Mouse (Mus musculus) hematopoietic stem cell, adult 5-6 weeks (primary cell): ENCODE measurements around the gene Gnai2. TPM values are rescaled to one million over a fixed set of nuclear protein-coding genes. Genes with fewer than 3 reads are reported as not detected.

Experiments
- ATAC-seq, 2 experiments: fragments of 125-278 bp in 1 of 2; replicated peaks in 1 of 2; 2 replicates each; pipeline ENCODE4 v1.8.0; 2016 to 2017; ENCODE audit warnings: inconsistent platforms in 2 of 2, mild to moderate bottlenecking in 2 of 2, moderate number of reproducible peaks in 2 of 2, low read depth in 1 of 2, moderate TSS enrichment in 1 of 2; ENCODE audit not compliant: low FRiP score in 2 of 2, poor library complexity in 2 of 2, severe bottlenecking in 2 of 2, insufficient read depth in 1 of 2, low TSS enrichment in 1 of 2
- total RNA-seq: library from RNA; stranded (forward); fragments of 172-1452, 232-1000 nt; gene quantifications from 2 replicates; pipeline ENCODE4 v1.2.3, GENCODE M21; 2017

Gnai2 gene
- total RNA-seq, 1 experiment from 2014 or later = 415 TPM

DNA sequence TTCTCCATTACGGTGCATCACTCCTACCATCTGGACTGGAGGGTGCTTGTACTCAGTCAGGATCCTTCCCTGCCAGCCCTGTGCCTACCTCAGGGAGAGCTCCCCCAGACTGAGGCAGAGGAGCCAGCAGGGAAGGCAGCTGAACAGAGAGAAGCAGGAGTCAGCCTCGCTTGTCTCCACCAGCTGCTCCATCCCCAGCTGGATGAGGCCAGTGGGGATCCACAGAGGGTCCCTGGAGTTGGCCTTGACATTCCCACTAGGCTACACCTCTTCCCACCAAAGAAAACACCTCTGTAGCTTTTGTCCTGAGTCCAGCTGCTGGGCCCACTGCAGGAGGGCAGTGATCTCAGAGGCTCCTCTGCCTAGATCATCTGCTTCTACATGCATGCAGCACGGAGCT lies 10.2 kb downstream of the Gnai2 start:
- no peak for ATAC-seq

DNA sequence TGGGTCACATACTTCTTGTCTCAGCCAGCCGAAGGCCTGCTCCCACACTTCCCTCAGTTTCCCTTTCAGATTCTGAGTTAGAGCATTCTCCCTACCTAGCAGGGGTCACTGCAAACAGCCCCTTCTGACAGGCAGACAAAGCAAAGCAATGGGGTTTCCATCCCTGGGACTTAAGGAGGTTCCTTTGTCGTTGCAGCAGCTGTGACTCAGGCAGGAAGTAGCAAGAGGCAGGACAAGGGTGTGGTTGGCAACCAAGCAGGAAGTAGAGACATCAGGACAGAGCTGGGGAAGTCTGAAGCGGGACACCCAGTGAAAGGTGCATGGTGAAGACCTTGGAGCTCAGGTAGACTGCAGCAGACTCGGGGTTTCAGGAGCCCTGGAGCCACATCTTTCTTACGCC lies 10.6 kb downstream of the Gnai2 start:
- peak; percentile 44 to 54; a peak in 3 of 4 replicates for ATAC-seq

DNA sequence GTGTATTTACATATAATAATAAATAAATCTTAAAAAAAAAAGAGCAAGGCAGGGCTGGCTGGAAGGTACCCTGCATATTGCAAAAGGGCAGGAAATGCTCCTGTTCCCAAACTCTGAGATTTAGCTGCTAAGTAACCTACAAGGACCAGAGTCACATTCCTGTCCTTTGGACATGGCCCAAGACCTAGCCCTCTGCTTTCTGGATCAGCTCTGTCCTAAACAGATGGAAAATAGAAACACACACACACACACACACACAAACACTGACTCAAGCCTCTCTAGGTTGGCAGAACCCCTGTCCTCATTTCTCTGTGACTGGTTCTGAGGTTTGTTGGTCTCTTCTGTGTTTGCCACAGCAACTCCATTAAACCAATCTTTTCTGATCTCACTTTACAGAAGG lies 14.2 kb downstream of the Gnai2 start:
- ATAC-seq = no peak

DNA sequence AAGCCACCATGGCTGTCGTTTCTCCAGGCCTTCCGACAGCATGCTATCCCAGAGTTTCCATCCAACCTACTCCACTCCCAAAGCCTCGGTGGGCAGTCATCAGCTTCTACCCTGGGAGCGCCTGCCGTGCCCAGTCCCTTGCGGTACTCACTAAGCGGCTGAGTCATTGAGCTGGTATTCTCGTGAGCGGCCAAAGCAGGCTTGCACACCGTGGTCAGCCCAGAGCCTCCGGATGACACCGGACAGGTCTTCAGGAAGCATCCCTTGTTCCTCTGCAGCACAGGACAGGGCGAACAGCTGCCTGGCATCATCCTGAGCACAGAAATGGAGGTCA lies 15.7 kb downstream of the Gnai2 start:
- ATAC-seq = no peak

DNA sequence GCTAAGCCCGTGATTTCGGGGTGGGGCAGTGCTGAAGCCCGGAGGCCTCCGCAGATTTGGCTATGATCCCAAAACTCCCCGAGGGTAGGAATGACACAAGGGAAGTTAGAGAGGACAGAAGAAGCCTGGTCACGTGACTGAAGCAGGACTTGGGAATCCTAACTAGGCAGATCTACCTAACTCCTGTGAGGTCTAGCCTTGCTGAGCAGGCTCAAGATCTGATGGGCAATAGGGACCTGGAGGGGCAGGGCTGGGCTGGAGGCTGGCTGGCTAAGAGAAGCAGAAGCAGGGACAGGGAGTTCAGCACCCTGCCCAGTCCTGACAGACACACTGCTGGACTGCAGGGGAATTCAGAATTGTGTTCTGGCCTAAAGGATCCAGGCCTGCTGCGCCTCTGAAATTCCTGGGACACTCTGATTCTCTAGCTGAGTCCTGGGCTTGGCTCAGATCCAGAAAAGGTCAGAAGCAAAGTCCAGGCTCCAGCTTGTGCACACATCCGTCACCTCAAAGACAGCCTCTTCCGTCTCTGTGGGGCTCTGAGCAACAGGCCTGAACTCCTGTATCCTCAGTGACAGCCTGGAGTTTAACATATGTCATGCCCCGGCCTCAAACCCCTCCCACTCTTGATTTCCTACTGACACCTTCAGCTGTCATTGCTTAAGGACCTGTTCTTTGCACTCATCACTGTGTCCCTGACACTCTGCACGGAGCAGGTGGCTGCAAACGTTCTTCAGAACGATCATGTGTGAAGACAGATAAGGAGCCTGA lies 16.2 kb downstream of the Gnai2 start:
- ATAC-seq = no peak

DNA sequence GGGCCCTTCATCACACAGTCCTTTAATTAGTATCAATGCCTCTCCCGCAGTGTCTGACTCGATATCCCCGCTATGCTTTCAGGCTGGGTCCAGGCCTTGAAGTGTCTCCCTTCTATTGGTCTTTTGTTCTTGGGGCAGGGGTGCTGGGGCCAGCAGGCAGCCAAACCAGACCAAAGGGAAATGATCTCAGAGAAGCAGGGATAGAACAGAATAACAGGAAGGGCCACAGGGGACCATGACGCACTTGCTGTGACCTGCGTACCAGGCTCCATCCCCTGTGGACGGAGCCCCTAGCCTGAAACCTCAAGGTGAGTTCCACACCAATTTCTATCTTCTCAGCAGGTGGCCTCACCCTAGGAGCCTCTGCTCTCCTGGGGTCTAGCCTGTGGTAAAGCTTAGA lies 17.1 kb downstream of the Gnai2 start:
- no peak for ATAC-seq

DNA sequence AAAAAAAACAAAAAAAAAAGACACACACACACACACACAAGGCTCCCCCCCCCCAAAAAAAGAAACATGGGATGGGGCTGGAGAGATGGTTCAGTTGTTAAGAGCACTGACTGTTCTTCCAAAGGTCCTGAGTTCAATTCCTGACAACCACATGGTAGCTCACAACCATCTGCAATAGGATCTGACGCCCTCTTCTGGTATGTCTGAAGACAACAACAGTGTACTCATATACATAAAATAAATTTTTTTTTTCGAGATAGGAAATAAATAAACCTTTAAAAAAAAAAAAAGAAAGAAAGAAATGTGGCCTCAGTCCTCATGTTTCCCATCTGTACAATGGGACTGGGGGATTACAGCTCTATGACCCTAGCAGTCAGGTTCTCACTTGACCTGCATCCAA lies 17.7 kb downstream of the Gnai2 start:
- ATAC-seq = no peak

DNA sequence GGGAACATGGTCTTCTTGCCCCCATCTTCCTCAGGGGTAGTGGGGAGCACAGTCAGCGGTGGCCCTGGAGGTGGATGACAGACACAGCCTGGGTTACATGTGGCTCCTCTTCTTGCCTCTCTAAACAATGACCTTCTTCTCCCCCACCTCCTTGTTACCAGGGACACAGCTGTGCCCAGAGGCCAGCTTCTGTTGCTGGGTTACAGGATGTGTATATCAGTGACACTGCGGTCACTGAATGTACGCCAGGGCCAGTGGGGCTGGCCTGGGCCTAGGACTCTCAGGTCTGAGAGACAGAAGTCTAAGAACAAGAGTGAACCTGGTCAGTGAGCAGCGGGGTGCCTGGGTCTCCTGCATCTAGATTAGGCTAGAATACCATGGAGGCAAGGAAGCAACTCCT lies 20.1 kb downstream of the Gnai2 start:
- ATAC-seq = no peak

DNA sequence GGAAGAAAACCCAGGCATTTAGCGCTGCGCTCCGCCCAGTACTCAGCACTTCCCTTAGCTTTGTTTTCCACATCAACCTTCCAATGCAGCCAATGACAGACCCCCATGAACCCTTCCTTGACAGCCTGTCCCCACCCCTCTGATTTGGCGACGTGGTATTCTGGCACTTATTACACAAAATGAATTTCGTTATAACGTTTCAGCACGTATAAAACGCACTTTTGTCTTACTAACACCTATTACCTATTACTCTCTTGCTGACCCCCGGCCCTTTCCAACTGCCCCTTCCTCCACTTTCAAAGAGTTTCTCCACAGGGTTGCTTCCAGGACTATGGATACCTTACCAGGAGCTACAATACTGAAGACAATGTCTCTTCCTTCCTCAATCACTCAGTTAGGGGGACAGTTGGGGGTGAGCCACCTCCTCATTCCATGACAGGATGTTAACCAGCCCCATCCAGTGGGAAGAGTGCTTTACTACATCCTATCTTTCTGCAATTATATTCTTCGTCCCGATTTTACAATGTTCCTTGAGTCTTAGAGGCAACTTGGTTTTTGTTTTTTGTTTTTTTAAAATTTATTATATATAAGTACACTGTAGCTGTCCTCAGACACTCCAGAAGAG lies 22.1 kb downstream of the Gnai2 start:
- ATAC-seq = no peak

DNA sequence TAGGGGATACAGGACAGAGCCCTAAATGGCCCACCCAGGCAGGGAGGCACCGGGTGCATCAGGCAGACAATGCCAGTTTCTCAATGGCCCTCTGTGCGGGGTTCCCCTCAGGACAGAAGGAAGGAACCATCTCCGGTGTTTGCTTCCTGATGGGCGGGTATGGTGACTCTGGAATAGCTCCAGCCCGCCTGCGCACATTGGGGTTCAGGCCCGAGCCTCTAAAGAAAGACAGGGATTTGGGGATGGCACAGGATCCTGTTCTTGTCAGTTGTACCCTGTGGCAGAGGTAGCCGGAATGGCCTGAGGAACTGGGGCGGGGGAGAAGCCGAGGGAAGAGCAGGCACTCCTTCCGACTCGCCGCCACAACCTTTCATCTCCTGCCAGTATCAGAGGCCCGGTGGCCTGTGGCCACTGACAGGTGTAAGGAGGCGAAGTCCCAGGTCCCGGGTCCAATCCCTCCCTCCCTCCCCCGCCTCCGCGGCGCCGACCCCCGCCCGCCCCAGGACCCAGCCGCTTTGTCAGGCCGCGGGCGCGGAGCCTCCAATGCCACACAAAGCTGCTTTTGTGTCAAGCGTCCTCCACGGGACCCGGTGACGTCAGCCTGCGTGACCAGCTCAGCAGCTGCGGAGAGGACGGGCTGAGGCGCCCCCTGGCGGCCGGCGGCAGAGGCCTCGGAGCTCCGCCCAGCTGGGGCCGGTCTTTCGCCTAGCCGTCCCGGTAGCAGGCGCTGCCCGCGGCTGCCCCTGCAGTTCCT lies 22.8 kb downstream of the Gnai2 start:
- ATAC-seq = peak; percentile 85 to 92

DNA sequence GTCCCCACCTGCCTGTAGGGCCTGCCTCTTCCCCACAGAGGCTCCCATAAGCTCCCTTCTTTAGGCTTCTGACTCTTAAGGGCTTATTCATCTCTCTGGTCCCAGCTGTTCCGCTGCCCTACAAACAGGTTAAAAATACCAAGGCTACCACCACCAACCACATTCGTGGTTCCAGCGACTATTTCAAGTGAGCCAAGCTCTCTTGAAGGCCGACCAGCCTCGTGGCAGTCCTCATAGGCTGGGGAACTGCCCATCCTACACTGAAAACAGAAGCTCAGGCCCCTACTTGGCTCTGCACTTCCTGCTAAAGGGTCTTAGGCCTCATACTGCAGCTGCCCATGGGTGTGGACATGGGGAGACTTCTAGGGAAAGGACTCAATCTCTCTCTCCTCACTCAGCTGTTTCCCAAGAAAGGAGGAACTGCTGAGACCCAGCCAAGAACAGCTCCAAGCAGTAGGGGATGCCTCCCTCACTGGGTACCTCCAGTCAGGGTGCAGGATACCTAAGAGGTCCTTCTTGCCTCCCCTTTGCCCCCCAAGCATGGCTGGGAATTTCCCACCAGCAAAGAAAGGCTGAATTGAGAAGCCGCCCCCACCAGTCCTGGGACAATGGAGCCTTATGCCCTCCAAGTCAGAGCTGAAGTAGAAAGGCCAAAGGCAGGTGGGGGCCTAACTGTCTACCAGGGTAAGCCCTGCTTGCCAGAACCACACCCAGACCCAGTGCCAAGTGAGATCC lies 23.5 kb downstream of the Gnai2 start:
- ATAC-seq = 0 out of 4 replicates have a peak, but pooled peaks have one; percentile 6 to 14

DNA sequence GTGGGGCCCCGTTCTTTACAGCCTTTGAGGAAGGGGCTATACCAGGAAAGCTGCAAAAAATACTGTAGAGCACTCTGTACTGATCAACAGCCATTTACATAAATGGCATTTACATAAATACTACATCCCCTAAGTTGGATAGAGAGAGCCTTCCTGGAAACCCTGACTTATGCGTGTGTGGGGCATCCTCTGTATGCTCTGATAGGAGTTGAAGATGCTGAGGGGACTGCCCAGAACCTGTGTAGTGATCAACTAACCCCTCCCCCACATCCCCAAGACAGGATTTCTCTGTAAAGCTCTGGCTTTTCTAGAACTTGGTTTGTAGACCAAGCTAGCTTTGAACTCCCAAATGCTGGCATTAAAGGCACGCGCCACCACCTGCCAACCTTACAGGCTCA lies 25.7 kb downstream of the Gnai2 start:
- ATAC-seq = no peak

DNA sequence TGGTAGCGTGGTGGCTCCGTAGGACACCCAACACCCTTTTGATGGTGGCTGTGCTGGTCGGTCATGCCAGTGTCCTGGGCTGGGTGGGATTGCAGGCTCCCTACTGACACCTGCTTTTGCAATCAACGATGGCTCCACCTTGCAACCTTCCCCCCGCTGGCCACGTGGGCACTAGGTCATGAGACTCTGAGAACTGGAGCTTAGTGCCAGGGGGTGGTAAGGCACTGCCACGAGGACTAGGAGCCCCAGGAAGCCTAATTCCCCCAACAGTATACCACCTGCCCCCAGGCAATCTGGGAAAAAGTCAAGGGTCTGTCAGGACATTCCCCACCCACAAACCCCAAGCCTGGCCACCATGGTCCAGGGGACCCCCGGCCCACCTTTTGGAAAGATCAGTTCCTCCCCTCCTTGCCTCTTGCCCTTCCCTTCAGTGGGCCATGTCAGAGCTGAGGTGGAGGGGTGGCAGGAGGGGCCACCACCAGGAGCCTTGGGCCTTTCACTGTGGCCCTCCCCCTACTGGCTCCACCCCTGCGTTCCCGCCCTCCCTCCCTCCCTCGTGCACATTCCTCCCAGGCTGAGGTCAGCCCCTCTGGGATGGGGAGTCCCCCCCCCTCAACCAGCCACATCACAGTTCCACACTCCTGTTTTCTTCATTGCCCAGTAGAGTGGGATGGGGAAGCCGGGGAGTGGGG lies 26.3 kb downstream of the Gnai2 start, which contains the start of gene Sema3b:
Sema3b (minus strand) TSS at position 489 of the 692 bp plus-strand sequence.
- no peak for ATAC-seq

DNA sequence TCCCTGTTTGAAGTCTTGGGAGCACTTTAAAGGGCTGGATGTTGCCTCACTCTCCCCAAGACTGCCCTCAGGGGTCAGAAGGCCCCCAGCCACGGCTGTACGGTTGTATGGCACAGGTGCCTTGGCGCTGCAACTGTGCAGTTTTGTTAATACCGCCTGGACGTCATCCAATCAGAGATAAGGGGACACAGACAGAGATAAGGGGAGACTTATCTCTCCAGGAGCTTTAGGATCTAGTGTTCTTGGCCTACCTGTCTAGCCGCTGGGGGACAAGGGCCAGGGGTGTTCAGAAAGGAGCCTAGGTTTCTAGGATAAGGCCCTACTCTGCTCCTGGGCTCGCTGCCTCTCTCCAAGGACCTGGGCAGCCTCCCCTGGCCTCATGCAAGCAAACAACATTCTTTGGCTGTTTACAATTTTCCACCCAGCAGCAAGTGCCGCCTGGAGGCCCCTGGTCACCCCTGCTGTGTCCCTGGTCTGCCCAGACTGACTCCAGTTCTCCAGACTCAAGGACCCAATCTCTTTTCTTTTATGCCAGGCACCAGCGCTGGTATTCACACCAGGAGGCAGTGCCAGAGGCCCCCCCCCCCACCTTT lies 27.4 kb downstream of the Gnai2 start:
- ATAC-seq = no peak

DNA sequence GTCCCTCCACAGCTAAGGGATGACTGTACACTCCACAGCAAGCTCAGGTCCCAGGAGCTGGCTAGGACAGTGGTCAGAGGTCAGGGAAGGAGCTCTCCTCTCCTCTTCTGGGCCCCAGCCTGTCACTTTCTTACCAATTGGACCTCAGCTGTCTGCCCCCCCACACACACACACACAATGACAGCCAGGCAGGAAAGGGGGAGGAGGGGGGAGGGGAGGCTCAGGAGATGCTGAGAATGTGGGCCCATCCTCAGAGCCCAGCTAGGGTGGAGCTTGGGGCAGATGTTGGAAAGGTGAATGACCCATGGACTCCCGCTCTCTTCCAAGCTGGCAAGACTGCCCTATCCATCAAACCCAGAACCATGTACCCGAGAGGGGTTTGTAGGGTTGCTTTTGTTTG lies 28.1 kb downstream of the Gnai2 start:
- no peak for ATAC-seq

DNA sequence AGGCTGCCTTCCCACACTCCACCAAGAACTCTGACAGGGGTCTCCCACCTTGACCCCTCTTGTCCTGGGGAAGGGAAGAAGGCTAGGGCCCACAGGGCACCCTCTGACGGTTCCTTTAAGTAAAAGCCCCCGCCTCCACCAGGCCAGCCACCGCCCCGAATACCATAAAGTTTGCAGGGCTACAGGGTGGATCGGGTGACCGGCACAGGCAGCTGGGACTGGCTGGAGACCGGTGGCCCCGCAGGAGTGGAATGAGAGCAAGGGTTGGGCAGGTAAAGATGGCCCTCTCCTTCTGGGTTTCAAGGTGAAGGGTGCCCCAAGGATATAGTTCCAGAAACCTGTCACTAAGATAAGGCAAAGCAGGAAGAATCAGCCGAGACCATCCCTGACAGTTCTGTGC lies 28.6 kb downstream of the Gnai2 start:
- ATAC-seq = no peak

DNA sequence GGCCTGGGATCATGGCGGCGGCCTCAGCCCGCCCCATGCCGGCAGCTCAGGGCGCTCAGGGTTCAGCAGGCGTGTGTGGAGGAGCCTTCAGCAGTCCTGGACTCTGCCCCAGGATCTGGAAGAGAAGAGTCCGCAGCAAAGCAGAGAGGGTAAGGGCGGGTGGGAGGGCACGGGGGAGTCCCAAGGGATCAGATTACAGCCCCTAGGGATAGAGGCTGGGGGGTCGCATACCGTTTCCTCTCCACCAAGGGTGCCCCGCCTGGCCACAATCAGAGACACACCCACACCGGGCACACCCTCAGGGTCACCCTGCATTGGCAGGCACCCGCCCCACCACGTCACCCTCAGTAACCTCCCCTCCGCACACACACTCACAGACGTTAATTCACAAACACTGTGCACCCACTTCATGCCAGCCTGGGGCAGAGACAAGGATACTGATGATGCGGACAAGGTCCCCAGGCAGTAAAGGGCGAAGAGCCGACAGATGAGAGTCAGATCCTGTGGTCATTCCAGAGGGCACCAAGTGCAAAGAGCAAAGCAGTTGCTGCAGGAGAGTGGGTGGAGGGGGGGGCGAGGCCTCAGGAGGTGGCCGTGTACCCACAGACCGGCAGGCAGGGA lies 30.0 kb downstream of the Gnai2 start:
- no peak for ATAC-seq
